Mouse (Mus musculus) embryonic facial prominence, embryonic 10.5 days (tissue): ENCODE data around the gene Pex6. TPM values are rescaled to one million over a fixed set of nuclear protein-coding genes. Genes with fewer than 3 reads are reported as not detected.
A peak's percentile ranks its signal among the peaks of the same experiment; 100 is the strongest.

Source experiments
- DNase-seq: peaks from one replicate; pipeline ENCODE4 v3.0.0-alpha.2; 2017; ENCODE audit warnings: low spot score
- H3K27ac ChIP-seq: fragments of 300-500 bp; sonication (generic); replicated peaks from 2 replicates; pipeline ENCODE4 v1.5.1; 2016; ENCODE audit warnings: mild to moderate bottlenecking
- H3K27me3 ChIP-seq: fragments of 300-500 bp; sonication (generic); replicated peaks from 2 replicates; pipeline ENCODE4 v1.6.1; 2016; ENCODE audit warnings: low read depth, mild to moderate bottlenecking; ENCODE audit not compliant: poor library complexity, severe bottlenecking
- H3K36me3 ChIP-seq: fragments of 300-500 bp; sonication (generic); replicated peaks from 2 replicates; pipeline ENCODE4 v1.6.1; 2016; ENCODE audit warnings: mild to moderate bottlenecking, moderate library complexity
- H3K4me1 ChIP-seq: fragments of 300-500 bp; sonication (generic); 2 replicates; pipeline ENCODE4 v1.6.1; 2016
- H3K4me3 ChIP-seq: fragments of 300-500 bp; sonication (generic); 2 replicates; pipeline ENCODE4 v1.5.1; 2016; ENCODE audit warnings: mild to moderate bottlenecking, moderate library complexity
- H3K9me3 ChIP-seq: fragments of 300-500 bp; sonication (generic); 2 replicates; pipeline ENCODE4 v1.6.1; 2016; ENCODE audit warnings: mild to moderate bottlenecking
- WGBS: fragments of 180-500 bp; shearing (Covaris S2); methylation state at CpG from one replicate; pipeline ENCODE4 v1.1.7; 2016; 5-methylcytosine and 5-hydroxymethylcytosine counted together
- polyA plus RNA-seq: library from polyadenylated mRNA; unstranded; fragments of >200 nt; fragmentation: Nextera tagmentation; extraction: Ambion mirVana; gene quantifications from 2 replicates; pipeline ENCODE4 v1.2.1, GENCODE M21; 2016

Pex6 gene
- 22.3 and 22.9 TPM in 2 replicates for polyA plus RNA-seq

DNA sequence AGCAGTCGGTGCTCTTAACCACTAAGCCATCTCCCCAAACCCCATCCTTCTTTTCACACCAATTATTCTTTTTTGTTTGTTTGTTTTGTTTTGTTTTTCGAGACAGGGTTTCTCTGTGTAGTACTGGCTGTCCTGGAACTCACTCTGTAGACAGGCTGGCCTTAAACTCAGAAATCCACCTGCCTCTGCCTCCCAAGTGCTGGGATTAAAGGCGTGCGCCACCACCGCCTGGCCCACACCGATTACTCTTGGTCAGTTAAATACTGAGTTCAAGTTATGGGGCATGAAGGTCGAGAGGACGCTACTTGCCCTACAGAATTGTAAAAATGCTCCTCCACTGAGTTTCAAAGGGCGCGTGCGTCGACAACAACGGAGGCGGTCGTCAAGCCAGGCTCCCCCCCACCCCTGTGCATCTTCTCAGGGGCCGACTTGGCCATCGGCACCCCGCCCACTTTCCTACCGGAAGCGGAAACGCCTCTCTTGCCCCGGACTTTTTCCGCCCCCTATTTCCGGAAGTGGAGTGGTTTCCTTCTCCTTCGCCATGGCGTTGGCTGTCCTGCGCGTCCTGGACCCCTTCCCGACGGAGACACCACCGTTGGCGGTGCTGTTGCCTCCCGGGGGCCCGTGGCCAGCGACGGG lies at the start of gene Pex6:
Gene Pex6 (plus strand): TSS at position 505 of the 639 bp plus-strand sequence.
- peak within 1 kb of the TSS; percentile 100 for H3K4me3 ChIP-seq
- H3K4me1 ChIP-seq, result peaks cover 26% of the 10 kb centered on the region
- peak within 1 kb of the TSS; percentile 88 for H3K27ac ChIP-seq
- no peaks in the 10 kb centered on the region for H3K27me3 ChIP-seq
- DNase-seq, result peak; percentile 95
- peaks cover 31% of the 10 kb centered on the region for H3K36me3 ChIP-seq
- WGBS, result 8% methylated on average over 36 of the region's 36 CpGs
- H3K9me3 ChIP-seq, result no peaks in the 10 kb centered on the region

DNA sequence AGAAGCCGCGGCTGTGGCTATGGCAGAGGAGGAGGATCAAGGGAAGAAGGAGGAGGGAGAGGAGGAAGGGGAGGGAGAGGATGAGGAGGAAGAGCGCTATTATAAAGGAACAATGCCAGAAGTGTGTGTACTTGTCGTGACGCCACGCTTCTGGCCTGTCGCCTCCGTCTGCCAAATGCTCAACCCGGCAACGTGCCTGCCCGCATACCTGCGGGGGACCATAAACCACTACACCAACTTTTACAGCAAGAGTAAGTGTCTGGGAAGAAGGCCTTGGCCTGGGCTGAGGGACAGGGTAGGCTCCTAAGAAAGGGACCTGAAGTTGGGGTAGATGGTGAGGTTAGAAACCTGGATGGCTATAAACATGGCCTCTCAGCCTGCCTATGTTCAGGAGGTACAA lies 49.3 kb upstream of the Pex6 start:
- H3K27me3 ChIP-seq, result no peaks in the 10 kb centered on the region
- H3K4me3 ChIP-seq, result no peak overlapping the region
- no peak overlapping the region for H3K27ac ChIP-seq
- H3K4me1 ChIP-seq, result no peaks in the 10 kb centered on the region
- no peaks in the 10 kb centered on the region for H3K9me3 ChIP-seq
- no peak for DNase-seq
- H3K36me3 ChIP-seq, result peaks cover 100% of the 10 kb centered on the region
- 93% methylated on average over 12 of the region's 12 CpGs for WGBS

DNA sequence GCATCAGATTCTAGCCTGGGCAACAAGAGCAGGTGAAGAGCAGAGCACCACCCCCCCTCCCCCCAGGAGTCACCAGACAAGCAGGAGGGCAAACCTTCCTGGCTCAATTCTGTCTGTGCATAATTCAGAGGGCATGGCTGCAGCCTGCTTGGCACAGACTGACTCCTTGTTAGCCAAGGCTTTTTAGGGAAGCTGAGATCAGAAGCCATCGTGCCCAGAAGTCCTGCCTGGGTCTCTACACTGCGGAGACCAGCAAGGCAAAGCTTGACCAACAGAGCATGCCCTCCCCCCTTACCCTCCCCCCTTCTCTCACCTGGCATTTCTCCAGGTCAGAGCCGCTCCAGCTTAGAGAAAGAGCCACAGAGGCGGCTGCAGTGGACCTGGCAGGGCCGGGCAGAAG lies 48.5 kb upstream of the Pex6 start:
- Histone ChIP-seq H3K9me3 (no peaks in the 10 kb centered on the region), H3K27me3 (no peaks in the 10 kb centered on the region), H3K4me1 (no peaks in the 10 kb centered on the region), H3K36me3 (peaks cover 98% of the 10 kb centered on the region), H3K27ac (no peak overlapping the region), H3K4me3 (no peak overlapping the region)
- WGBS, result 94% methylated on average over 5 of the region's 5 CpGs
- no peak for DNase-seq

DNA sequence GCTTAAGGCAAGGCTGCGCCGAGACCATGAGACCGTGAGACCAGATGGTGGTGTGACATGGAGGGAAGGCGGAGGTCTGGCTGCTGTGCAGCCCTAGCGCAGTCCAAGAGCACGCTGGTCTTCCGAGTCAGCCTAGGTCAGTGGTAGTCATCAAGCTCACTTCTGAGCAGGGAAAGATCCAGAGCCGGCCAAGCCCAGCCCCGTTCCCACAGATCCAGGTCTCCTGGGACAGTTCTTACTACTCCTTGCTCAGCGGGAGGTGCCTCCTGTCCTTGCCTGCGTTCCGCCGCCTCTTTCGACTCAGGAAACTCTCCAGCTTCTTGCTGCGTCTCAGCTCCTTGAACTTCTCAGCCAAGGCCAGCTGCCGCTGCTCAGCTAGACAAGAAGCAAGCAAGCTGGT lies 43.6 kb upstream of the Pex6 start:
- peaks cover 5% of the 10 kb centered on the region; the same call in 1 of the 2 replicates for H3K9me3 ChIP-seq
- peaks cover 2% of the 10 kb centered on the region; the same call in 1 of the 2 replicates for H3K4me1 ChIP-seq
- no peak overlapping the region for H3K27ac ChIP-seq
- no peak overlapping the region for H3K4me3 ChIP-seq
- H3K36me3 ChIP-seq, result peaks cover 92% of the 10 kb centered on the region
- no peak for DNase-seq
- H3K27me3 ChIP-seq, result no peaks in the 10 kb centered on the region
- 93% methylated on average over 16 of the region's 16 CpGs for WGBS

DNA sequence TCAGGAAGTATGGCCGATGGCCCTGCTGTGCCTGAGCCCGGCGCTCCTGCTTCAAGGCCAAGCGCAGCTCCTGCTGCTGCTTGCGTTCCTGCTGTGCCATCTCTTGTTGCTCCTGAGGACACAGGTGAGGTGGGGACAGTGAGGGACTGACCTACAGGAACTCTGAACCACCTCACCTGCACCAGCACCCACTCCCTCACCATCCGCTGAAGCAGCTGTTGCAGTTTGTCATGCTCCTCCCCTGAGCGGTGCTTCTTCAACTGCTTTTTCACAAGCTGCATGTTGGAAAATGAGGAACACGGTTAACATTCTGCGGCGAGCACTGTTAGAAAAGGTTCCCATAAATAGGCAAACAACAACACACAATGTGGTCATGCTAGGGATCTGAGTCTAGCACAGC lies 41.4 kb upstream of the Pex6 start:
- DNase-seq, result no peak
- WGBS, result 93% methylated on average over 10 of the region's 10 CpGs
- Histone ChIP-seq H3K9me3 (peaks cover 5% of the 10 kb centered on the region; the same call in 1 of the 2 replicates), H3K27me3 (no peaks in the 10 kb centered on the region), H3K27ac (no peak overlapping the region), H3K36me3 (peaks cover 79% of the 10 kb centered on the region), H3K4me1 (peaks cover 19% of the 10 kb centered on the region), H3K4me3 (no peak overlapping the region)

DNA sequence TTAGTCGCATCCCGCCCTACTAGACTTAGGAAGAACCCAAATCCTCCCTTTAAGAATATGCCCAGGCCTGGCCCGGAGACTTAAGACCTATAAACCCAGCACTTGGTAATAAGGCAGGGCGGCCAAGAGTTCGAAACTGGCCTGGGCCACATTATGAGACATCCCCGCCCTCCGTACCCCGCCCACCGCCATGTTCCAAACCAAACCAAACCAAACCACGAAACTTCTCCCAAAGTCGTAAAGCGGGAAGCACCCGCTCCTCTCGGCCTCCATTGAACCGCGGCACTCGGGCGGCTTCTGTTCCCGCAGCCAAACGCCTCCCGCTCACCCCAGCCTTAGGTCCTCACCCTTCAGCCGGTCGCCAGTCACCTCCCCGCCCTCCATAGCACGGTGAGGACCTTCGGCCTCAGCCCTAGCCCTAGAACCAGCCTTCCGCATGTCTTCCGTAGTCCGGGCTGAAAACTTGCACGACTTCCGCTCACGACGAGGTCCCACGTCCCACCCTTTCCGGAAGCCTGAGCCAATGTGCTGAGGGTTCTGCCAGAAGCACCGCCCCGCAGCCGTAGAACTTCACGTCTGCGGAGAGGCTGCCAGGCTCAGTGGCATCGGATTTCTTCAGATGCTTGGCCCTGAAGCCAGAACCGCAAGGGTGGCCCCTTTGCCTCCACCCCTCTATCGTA lies 37.3 kb upstream of the Pex6 start, which contains the start of gene Rrp36:
Gene Rrp36 (minus strand): TSS at position 503 of the 680 bp plus-strand sequence.
- H3K27ac ChIP-seq, result peak within 1 kb of the TSS; percentile 89
- peaks cover 39% of the 10 kb centered on the region for H3K4me1 ChIP-seq
- H3K9me3 ChIP-seq, result peaks cover 5% of the 10 kb centered on the region; the same call in 1 of the 2 replicates
- H3K4me3 ChIP-seq, result peak within 1 kb of the TSS; percentile 91
- H3K27me3 ChIP-seq, result no peaks in the 10 kb centered on the region
- peak; percentile 93 for DNase-seq
- WGBS, result 1% methylated on average over 43 of the region's 43 CpGs
- H3K36me3 ChIP-seq, result peaks cover 81% of the 10 kb centered on the region

DNA sequence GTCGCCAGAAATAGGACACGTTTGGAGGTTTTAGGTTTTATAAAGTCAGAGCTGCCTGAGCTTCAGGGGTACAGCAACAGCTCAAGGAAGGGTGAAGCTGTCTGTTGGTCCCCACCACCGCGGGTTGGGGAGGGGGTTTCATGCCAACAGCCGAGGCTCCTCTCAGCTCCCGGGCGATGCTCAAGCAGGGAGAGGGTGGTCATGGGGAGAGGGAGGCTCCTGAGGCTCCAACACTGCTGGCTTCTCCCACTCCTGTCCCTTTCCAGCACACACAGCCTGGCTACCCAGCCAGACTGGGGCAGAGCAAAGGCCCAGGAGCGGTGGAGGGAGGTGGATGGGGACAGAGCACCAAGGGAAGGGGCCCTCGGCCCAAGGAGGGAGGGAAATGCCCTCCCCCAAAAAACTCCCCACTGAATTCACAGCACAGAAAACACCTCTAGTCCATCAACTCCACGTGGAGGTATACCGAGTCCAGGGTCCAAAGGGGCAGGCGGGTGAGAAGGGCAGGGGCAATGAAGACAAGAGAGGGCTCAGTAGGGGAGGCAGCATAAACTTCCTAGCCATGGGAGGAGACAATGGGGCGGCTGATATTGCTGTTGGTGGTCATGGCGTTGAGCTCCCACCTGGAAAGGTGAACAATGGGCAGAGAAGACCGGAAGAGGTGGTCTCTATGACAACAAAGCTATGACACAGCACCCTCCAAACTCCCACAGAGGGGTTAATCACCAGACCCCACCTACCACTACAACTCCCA lies 36.6 kb upstream of the Pex6 start:
- Histone ChIP-seq H3K4me3 (peak overlapping the region; percentile 91), H3K36me3 (peaks cover 77% of the 10 kb centered on the region), H3K27me3 (no peaks in the 10 kb centered on the region), H3K27ac (peak overlapping the region; percentile 89), H3K4me1 (peaks cover 47% of the 10 kb centered on the region), H3K9me3 (peaks cover 1% of the 10 kb centered on the region; the same call in 1 of the 2 replicates)
- no peak for DNase-seq
- WGBS, result 22% methylated on average over 15 of the region's 15 CpGs

DNA sequence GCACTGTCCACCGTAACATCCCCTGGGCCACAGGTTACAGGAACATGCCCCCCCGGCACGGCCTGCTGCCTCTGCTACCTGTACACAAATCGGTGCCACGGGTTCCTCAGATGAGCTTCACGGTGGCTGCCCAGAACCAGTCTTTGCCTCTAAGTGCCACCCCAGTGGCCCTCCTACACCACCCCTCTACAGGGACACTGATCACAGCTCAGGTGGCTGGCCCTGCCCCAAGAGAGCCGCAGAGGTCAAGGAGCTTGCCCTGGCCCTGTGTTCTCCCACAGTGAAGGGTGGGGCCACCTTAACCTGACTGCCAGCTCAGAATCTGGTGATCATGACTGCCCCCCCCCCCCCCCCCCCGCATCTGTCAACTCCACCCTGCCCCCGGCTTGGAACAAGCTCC lies 32.8 kb upstream of the Pex6 start, which contains the start of gene Mea1:
Gene Mea1 (plus strand): TSS at position 378 of the 400 bp plus-strand sequence.
- peak within 1 kb of the TSS; percentile 74 for H3K4me3 ChIP-seq
- H3K4me1 ChIP-seq, result peaks cover 55% of the 10 kb centered on the region
- 93% methylated on average over 8 of the region's 9 CpGs for WGBS
- H3K27ac ChIP-seq, result peak within 1 kb of the TSS; percentile 86
- peaks cover 56% of the 10 kb centered on the region for H3K36me3 ChIP-seq
- H3K9me3 ChIP-seq, result no peaks in the 10 kb centered on the region
- no peaks in the 10 kb centered on the region for H3K27me3 ChIP-seq
- DNase-seq, result no peak

DNA sequence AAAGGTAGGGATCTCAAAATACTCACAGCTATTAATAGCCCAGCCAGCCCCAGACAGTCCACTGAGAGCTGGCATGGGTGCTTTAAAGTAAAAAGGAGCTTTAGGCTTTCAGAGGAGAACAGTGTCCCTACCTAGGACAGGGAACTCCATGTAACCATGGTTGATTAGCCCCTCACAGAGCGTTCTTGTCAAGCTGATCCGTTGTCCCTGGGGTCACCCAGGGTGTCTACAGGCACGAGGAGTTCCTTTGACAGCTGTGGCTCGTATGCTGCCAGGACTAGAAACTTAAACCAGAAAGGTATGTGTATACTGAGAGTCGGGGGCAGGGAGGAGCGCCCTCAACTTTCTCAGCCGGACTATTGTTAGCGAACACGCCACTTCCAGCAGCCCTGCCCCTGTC lies 32.4 kb upstream of the Pex6 start:
- H3K27ac ChIP-seq, result peak overlapping the region; percentile 86
- no peak for DNase-seq
- H3K4me3 ChIP-seq, result peak overlapping the region; percentile 74
- 49% methylated on average over 9 of the region's 9 CpGs for WGBS
- H3K4me1 ChIP-seq, result peaks cover 53% of the 10 kb centered on the region
- H3K36me3 ChIP-seq, result peaks cover 61% of the 10 kb centered on the region
- no peaks in the 10 kb centered on the region for H3K27me3 ChIP-seq
- H3K9me3 ChIP-seq, result no peaks in the 10 kb centered on the region

DNA sequence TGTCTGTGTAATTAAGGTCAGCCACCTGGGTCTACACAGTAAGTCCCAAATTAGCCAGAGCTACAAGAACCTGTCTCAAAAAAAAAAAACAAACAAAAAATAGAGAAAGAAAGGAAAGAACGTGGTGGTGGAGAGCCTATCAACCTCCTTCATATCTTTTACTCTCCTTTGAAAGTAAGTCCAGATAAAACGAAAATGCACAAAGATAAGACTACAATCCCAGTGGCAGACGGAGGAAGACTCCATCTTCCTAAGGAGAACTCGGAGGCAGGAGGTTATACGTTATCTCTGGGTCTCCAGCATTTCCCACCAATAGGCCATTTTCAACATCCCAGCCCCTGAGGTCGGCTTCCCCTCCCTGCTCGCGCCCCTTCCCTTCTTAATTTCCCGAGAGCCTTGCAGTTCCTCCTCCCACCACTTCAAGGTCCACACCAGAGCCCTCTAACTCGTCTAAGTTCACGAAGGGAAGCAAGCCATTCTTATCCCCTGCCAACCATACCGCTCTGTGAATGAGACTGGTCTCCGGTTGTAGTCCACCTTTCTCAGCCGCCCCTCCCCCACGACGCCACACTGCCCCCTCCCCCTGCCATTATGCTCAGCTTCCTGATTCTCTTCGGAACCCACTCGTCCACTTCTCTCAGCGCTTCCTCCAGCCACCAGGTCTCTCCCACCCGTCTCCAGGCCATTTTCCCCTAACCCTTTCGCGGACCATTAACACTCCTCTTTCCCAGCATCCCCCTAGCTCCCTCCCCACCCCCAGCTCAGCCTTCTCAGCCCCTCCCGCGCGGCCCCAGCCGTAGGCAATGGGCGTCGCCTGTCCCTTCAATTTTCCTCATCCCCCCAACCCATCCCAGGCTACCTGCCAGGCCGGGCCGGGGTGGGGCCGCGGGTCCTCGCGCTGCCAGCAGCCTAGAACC lies 31.2 kb upstream of the Pex6 start:
- WGBS, result under 1% methylated on average over 34 of the region's 34 CpGs
- Histone ChIP-seq H3K4me1 (peaks cover 43% of the 10 kb centered on the region), H3K27me3 (no peaks in the 10 kb centered on the region), H3K9me3 (no peaks in the 10 kb centered on the region), H3K36me3 (peaks cover 67% of the 10 kb centered on the region), H3K4me3 (peak overlapping the region; percentile 74), H3K27ac (peak overlapping the region; percentile 86)
- peak; percentile 79 for DNase-seq

DNA sequence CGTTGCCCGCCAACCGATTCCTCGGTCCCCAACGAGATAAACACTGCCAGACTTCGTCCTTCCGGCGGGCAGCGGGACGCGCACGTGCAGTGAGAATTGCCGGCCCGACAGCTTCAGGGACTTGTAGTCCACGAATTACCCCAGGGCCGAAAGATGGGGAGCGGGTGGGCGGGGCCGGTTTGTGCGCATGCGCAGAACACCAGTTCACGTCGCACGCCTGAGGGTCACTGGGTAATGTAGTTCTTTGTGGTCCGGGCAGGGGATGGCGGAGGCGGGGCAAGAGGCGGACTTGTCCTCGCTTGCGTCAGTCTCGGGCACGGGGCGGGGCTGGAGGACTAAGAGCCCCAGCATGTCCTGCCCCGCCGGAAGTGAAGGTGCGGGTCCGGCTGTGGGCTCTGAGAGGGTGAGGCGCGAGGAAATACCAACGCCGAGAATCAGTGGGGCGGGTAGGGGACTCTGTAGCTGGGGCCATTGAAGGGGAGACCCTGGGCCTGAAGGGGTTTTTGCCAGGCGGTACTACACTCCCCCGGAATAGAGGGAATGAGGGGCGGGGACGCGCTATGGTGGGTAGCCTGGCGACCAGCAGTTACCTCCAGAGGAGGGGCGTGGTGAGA lies 30.4 kb upstream of the Pex6 start, which contains the start of gene Klhdc3:
Gene Klhdc3 (minus strand): TSS at position 155 of the 614 bp plus-strand sequence.
- H3K27me3 ChIP-seq, result no peaks in the 10 kb centered on the region
- WGBS, result under 1% methylated on average over 49 of the region's 49 CpGs
- peak; percentile 100 for DNase-seq
- peak within 1 kb of the TSS; percentile 86 for H3K27ac ChIP-seq
- H3K4me1 ChIP-seq, result peaks cover 38% of the 10 kb centered on the region
- H3K4me3 ChIP-seq, result peak within 1 kb of the TSS; percentile 74
- H3K9me3 ChIP-seq, result no peaks in the 10 kb centered on the region
- H3K36me3 ChIP-seq, result peaks cover 67% of the 10 kb centered on the region
